Mouse (Mus musculus): ENCODE results near the gene Wdr37. TPM values are rescaled to one million over a fixed set of nuclear protein-coding genes. Genes with fewer than 3 reads are reported as not detected.

Wdr37 gene
- polyA plus RNA-seq, 1 experiment from 2014 or later, result 15.5 TPM

GRCm38 (mm10) chr13:8864990-8865389 lies 6.7 kb downstream of the Wdr37 start:
- WGBS, result 83% methylated on average over 3 of the region's 3 CpGs
- no peak overlapping the region for H3K27ac ChIP-seq
- TF ChIP-seq CTCF (IDR thresholded peaks at IDR 0.05; ENCODE audit: low read depth), result no peak
- H3K9ac ChIP-seq (ENCODE audit: low read depth, low read length), result no peak overlapping the region
- H3K36me3 ChIP-seq (ENCODE audit: insufficient read depth, low read length), result peaks cover 5% of the 10 kb centered on the region; the same call in 1 of the 2 replicates
- H3K9me3 ChIP-seq (replicated peaks; ENCODE audit: low read length), result no peaks in the 10 kb centered on the region
- ATAC-seq (replicated peaks; ENCODE audit: low FRiP score, low read depth), result no peak
- no peak overlapping the region for H3K4me2 ChIP-seq (ENCODE audit: low read length)
- DNase-seq (ENCODE audit: low spot score), result no peak
- no peak overlapping the region for H3K4me3 ChIP-seq (replicated peaks; ENCODE audit: low read depth, low read length)
- H3K27me3 ChIP-seq (ENCODE audit: insufficient read depth, low read length), result no peaks in the 10 kb centered on the region
- peaks cover 6% of the 10 kb centered on the region for H3K4me1 ChIP-seq (replicated peaks; ENCODE audit: insufficient read depth, low read length)

GRCm38 (mm10) chr13:8860861-8861260 lies 10.8 kb downstream of the Wdr37 start:
- no peak for TF ChIP-seq CTCF (IDR thresholded peaks at IDR 0.05; ENCODE audit: low read depth)
- Histone ChIP-seq H3K36me3 (ENCODE audit: insufficient read depth, low read length) (peaks cover 5% of the 10 kb centered on the region; the same call in 1 of the 2 replicates), H3K9ac (ENCODE audit: low read depth, low read length) (no peak overlapping the region), H3K4me2 (ENCODE audit: low read length) (no peak overlapping the region), H3K4me1 (replicated peaks; ENCODE audit: insufficient read depth, low read length) (no peaks in the 10 kb centered on the region), H3K9me3 (replicated peaks; ENCODE audit: low read length) (no peaks in the 10 kb centered on the region), H3K4me3 (replicated peaks; ENCODE audit: low read depth, low read length) (no peak overlapping the region), H3K27me3 (ENCODE audit: insufficient read depth, low read length) (no peaks in the 10 kb centered on the region), H3K27ac (no peak overlapping the region)
- no peak for ATAC-seq (replicated peaks; ENCODE audit: low FRiP score, low read depth)
- WGBS, result 91% methylated on average over 9 of the region's 9 CpGs
- no peak for DNase-seq (ENCODE audit: low spot score)

GRCm38 (mm10) chr13:8858453-8858852 lies 13.3 kb downstream of the Wdr37 start:
- Histone ChIP-seq H3K9me3 (replicated peaks; ENCODE audit: low read length) (no peaks in the 10 kb centered on the region), H3K36me3 (ENCODE audit: insufficient read depth, low read length) (peaks cover 18% of the 10 kb centered on the region), H3K9ac (ENCODE audit: low read depth, low read length) (no peak overlapping the region), H3K27me3 (ENCODE audit: insufficient read depth, low read length) (no peaks in the 10 kb centered on the region), H3K4me1 (replicated peaks; ENCODE audit: insufficient read depth, low read length) (no peaks in the 10 kb centered on the region), H3K4me3 (replicated peaks; ENCODE audit: low read depth, low read length) (no peak overlapping the region), H3K4me2 (ENCODE audit: low read length) (no peak overlapping the region), H3K27ac (no peak overlapping the region)
- DNase-seq (ENCODE audit: low spot score) (no peak), ATAC-seq (replicated peaks; ENCODE audit: low FRiP score, low read depth) (no peak)
- TF ChIP-seq CTCF (IDR thresholded peaks at IDR 0.05; ENCODE audit: low read depth), result no peak
- 92% methylated on average over 6 of the region's 6 CpGs for WGBS

DNA sequence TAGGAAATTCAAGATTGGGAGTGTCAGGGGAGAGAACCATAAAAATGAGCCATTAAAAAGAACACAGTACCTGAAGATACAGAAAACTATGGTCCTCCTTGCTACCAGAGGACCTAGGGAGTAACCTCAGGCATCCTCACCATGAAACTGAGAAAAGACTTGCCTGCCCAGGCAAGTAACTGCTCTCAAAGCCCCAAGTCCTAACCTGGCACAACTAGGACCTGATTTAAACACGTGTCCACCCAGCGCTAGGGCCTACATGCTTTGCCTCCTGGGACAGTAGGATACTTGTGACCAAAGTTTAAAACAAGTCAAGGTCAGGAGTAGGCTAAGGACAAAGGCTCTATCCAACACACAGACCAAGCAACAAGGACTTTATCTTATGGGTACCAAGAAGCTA lies 16.9 kb downstream of the Wdr37 start:
- TF ChIP-seq CTCF (IDR thresholded peaks at IDR 0.05; ENCODE audit: low read depth), result no peak
- 89% methylated on average over 2 of the region's 2 CpGs for WGBS
- H3K4me2 ChIP-seq (ENCODE audit: low read length), result no peak overlapping the region
- H3K4me1 ChIP-seq (replicated peaks; ENCODE audit: insufficient read depth, low read length), result no peaks in the 10 kb centered on the region
- H3K4me3 ChIP-seq (replicated peaks; ENCODE audit: low read depth, low read length), result no peak overlapping the region
- H3K27me3 ChIP-seq (ENCODE audit: insufficient read depth, low read length), result no peaks in the 10 kb centered on the region
- H3K9me3 ChIP-seq (replicated peaks; ENCODE audit: low read length), result no peaks in the 10 kb centered on the region
- ATAC-seq (replicated peaks; ENCODE audit: low FRiP score, low read depth), result no peak
- DNase-seq (ENCODE audit: low spot score), result no peak
- H3K36me3 ChIP-seq (ENCODE audit: insufficient read depth, low read length), result peaks cover 15% of the 10 kb centered on the region
- no peak overlapping the region for H3K27ac ChIP-seq
- H3K9ac ChIP-seq (ENCODE audit: low read depth, low read length), result no peak overlapping the region

GRCm38 (mm10) chr13:8853424-8853823 lies 18.3 kb downstream of the Wdr37 start:
- DNase-seq (ENCODE audit: low spot score), result no peak
- H3K4me3 ChIP-seq (replicated peaks; ENCODE audit: low read depth, low read length), result no peak overlapping the region
- no peaks in the 10 kb centered on the region for H3K27me3 ChIP-seq (ENCODE audit: insufficient read depth, low read length)
- no peak overlapping the region for H3K9ac ChIP-seq (ENCODE audit: low read depth, low read length)
- H3K27ac ChIP-seq, result no peak overlapping the region
- no peak for ATAC-seq (replicated peaks; ENCODE audit: low FRiP score, low read depth)
- 95% methylated on average over 4 of the region's 4 CpGs for WGBS
- H3K9me3 ChIP-seq (replicated peaks; ENCODE audit: low read length), result no peaks in the 10 kb centered on the region
- no peak overlapping the region for H3K4me2 ChIP-seq (ENCODE audit: low read length)
- H3K36me3 ChIP-seq (ENCODE audit: insufficient read depth, low read length), result peaks cover 20% of the 10 kb centered on the region
- no peaks in the 10 kb centered on the region for H3K4me1 ChIP-seq (replicated peaks; ENCODE audit: insufficient read depth, low read length)
- no peak for TF ChIP-seq CTCF (IDR thresholded peaks at IDR 0.05; ENCODE audit: low read depth)

- H3K9me3 ChIP-seq (replicated peaks; ENCODE audit: low read length), result no peaks in the 10 kb centered on the region
- H3K4me1 ChIP-seq (replicated peaks; ENCODE audit: insufficient read depth, low read length), result no peaks in the 10 kb centered on the region
- no peak for ATAC-seq (replicated peaks; ENCODE audit: low FRiP score, low read depth)
- WGBS, result 71% methylated on average over 1 of the region's 1 CpGs
- no peak overlapping the region for H3K9ac ChIP-seq (ENCODE audit: low read depth, low read length)
- H3K36me3 ChIP-seq (ENCODE audit: insufficient read depth, low read length), result peaks cover 28% of the 10 kb centered on the region
- no peaks in the 10 kb centered on the region for H3K27me3 ChIP-seq (ENCODE audit: insufficient read depth, low read length)
- H3K27ac ChIP-seq, result no peak overlapping the region
- TF ChIP-seq CTCF (IDR thresholded peaks at IDR 0.05; ENCODE audit: low read depth), result no peak
- no peak overlapping the region for H3K4me3 ChIP-seq (replicated peaks; ENCODE audit: low read depth, low read length)
- no peak overlapping the region for H3K4me2 ChIP-seq (ENCODE audit: low read length)
- no peak for DNase-seq (ENCODE audit: low spot score)
Measured at GRCm38 (mm10) chr13:8849311-8849710, 22.4 kb downstream of the Wdr37 start.

- no peaks in the 10 kb centered on the region for H3K4me1 ChIP-seq (replicated peaks; ENCODE audit: insufficient read depth, low read length)
- no peaks in the 10 kb centered on the region for H3K27me3 ChIP-seq (ENCODE audit: insufficient read depth, low read length)
- H3K4me2 ChIP-seq (ENCODE audit: low read length), result no peak overlapping the region
- TF ChIP-seq CTCF (IDR thresholded peaks at IDR 0.05; ENCODE audit: low read depth), result peak; percentile 73
- H3K36me3 ChIP-seq (ENCODE audit: insufficient read depth, low read length), result peaks cover 20% of the 10 kb centered on the region
- no peak overlapping the region for H3K9ac ChIP-seq (ENCODE audit: low read depth, low read length)
- H3K4me3 ChIP-seq (replicated peaks; ENCODE audit: low read depth, low read length), result no peak overlapping the region
- H3K9me3 ChIP-seq (replicated peaks; ENCODE audit: low read length), result no peaks in the 10 kb centered on the region
- ATAC-seq (replicated peaks; ENCODE audit: low FRiP score, low read depth) (no peak), DNase-seq (ENCODE audit: low spot score) (peak; percentile 53)
- WGBS, result 44% methylated on average over 2 of the region's 2 CpGs
- no peak overlapping the region for H3K27ac ChIP-seq
Measured at GRCm38 (mm10) chr13:8847702-8848101, 24.0 kb downstream of the Wdr37 start.

All from kidney, postnatal 0 days (tissue).